Mouse (Mus musculus): ENCODE results near the gene Slc22a22.
"Not testable (repeated sequence)": the region's sequence is repeated elsewhere in the genome, so short reads cannot be mapped to it uniquely, and the experiment has no call there.

The Slc22a22 gene

DNA sequence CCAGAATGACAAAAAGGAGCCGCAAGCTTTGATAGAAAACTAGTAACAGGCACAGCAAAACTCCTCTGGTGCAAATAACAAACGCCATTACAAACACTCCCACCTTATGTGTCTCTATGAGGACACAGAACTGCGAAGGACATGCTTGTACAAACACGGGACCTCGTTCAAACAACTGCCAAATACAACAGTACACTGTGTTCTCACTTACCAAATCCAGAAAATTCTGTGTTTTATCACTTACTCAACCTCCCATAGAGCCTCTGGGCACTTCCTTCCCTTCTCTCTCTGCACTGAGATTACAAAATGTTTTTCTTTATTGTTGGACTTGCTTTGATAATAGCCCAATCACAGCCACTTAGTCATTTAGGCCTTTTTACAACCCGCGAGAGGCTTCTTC is 97.0 kb downstream of the Slc22a22 start:
- DNase-seq (ENCODE audit: low spot score), result no peak

DNA sequence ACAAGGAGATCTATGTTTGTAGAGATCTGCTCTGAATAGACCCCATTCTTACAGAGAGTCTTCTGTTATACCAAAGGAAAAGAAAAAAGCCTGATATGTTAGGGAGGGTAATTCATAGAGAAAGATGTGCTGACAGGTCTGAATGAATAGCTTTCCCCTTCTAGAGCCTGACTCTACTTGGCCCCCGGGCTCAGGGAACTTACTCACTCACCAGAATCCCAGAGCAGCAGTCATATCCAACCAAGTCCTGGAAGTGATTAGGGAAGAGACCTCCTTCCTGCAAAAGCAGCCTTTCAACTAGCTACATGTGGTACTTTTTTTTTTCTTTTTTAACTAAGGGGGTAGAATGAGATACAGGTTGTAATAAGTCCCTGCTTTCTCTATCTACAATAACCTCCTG is 111.0 kb downstream of the Slc22a22 start:
- no peak for DNase-seq (ENCODE audit: low spot score)

DNA sequence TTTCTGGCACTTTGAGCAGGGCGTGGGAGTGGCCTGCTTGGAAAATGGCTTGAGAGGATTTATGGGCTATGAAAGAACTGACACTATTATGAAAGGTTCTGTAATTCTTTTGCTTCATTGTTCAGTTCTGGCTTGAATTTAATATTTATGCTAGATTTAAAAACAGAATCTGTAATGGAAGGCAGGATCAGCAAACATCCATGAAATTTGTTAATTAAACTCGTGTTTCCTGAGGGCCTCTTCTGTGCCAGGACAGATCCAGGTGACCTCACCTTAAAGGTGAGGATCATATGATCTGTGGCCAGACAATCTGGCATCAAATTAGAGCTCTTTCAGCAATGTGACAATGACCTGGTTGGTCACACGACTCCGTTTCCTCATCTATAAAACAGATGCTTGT is 122.1 kb downstream of the Slc22a22 start:
- no peak for DNase-seq (ENCODE audit: low spot score)

DNA sequence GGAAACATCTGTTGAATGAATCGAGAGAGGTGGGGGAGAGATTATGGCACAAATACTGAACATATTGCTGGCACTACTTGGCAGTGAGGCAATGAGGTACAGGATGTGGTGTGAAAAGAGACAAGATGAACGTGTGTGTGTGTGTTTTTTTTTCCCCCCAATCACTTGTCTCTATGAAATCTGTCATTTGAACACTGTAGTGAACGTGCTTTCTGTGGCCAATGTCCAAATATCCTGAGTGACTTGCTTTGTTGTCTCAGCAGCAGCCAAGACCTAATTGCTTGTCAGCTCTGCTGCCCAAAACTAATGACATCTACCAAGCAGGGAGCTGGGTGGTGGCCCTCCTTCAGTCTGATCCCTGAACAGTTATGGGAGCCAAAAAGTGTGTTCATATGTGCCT is 136.9 kb downstream of the Slc22a22 start:
- DNase-seq (ENCODE audit: low spot score), result no peak

DNA sequence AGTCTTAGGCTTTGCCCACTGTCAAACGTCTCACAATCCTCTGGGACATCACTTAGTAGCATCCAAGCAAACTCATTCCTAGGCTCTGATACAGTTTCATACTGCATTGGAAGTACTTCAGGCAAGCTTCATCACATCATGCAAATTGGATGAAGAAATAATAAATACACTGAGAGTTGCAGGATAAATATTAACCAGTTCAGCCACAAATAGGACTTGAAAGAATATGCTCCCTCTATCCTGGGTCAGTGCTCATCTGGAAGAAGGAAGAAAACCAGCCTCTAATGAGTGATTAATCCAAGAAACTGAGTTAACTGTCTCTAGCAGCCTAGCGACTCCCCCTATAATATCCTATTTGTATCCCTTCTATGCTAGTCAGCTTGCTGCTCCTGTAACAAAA is 146.1 kb downstream of the Slc22a22 start:
- DNase-seq (ENCODE audit: low spot score), result no peak

DNA sequence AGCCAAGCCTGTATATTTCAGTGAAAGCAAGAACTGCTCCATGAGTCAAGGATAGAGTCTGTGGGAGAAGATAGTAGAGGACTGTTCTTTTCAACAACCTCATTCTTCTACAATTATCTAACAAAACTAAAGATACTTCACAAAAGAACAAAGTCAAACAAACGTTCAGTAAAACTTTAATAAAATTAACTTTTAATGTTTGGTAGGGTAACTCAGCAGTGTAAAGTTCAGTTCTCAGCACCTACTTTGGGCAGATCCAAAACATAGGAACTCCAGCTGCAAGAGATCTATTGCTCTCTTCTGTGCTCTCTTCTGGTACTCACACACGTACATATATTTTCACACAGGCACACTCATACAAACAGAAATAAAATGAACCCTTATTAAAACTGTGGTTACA is 159.4 kb downstream of the Slc22a22 start:
- DNase-seq (ENCODE audit: low spot score), result no peak

DNA sequence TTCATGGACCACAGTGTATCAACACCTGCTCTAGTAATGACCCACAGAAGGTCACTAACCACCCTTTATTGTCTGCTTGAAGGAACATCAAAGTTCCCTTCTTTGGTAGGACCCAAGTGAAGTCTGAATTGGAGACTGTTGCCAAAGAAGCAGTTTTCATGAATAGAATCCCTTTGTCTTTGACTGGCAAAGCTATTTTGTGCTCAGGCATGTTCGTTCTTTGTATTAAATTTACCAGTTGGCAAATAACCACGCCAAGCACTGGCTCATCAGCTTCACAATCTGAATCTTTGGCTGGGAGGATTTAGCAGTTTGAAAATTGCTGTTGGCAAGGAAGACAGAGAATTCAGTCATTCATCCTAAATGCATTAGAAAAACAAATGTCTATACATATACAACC is 160.9 kb downstream of the Slc22a22 start:
- DNase-seq (ENCODE audit: low spot score), result no peak

DNA sequence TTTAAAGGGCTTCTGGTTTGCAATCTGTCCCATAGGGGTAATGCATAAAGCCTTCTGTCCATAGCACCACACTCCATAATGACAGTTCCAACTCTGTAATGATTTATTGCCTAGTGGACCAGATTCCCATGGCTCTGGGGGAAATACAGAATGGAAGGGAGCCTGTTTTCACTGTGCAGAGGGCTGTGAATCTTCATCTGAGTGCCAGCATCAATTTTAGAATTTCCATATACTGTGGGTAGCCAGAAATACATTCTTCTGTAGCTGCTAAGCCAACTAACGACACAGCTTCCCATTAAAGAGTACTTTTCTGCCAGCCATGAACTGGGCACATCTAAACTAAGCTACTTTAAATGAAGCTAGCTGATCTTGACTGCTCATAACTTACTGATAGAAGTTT is 174.7 kb downstream of the Slc22a22 start:
- no peak for DNase-seq (ENCODE audit: low spot score)

DNA sequence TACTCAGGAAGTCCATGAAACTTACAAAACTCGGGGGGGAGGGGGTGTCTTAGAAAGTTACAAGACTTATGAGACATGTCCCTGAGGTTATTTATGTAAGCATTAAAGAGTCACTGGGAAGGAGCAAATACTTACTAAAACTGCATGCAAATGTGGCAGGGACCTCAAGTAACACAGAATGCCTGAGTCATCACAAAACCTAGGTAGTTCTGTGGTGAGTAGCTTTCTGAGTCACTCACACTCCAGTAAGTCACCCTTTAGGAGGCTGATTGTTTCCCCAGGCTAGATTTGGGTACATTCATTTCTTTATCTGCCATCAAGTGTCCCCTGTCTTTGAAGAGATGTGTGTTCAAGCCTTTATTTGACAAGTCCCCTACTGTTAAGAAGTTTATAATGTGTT is 198.9 kb downstream of the Slc22a22 start:
- no peak for DNase-seq (ENCODE audit: low spot score)

DNA sequence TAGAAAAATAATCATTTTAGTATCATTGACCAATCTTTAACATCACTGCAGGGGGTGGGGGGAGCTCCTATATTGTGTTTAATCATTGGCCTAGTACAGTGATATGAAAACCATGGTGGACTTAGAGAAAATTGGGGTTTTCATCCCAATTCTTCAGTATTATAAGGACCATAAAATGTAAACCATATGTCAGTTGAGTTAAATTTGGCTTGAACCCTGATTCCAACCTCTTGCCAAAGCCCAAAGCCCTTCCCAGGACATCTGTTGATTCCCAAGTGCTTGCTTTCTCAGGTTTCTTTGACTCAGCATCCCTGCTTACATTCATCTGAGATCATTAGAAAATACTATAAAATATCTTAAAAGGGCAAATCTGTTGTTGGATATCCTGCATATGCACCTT is 201.0 kb downstream of the Slc22a22 start:
- no peak for DNase-seq (ENCODE audit: low spot score)

DNA sequence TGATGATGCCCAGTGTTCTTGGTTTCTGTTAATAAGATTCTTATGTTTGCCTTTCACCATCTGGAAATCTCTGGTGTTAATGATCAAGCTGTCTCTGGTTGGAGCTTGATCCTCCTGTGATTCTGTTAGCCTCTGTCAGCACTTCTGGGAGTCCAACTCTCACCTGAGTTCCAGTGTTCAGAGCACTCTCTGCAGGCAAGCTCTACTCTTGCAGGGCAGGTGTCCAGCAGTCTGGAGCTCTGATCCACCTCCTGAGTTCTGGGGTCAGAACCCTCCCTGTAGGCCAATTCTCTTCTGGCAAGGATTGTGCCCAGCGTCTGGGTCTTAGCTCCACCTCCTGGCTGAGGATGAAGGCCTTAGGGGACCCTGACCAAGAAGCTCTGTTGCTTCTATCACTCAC is 237.4 kb downstream of the Slc22a22 start:
- DNase-seq (ENCODE audit: low spot score), result not testable (repeated sequence)

DNA sequence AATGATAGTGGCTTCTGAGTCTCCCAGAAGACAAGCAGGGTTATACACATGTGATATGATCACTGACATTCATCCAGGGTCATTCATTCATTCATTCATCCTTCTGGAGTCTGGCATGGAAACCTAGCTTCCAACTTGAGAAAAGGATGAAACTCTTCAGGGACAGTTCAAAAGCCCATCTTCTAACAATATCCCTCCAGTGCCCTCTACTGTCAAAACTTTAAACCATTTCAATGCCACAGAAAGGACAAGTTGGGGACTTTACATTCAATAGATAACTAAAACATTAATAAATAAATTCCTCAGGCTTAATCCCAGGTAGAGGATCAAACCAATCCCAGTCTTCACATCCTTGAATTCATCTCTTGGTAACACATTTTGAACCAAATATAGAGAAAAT is 247.0 kb downstream of the Slc22a22 start:
- DNase-seq (ENCODE audit: low spot score), result no peak

DNA sequence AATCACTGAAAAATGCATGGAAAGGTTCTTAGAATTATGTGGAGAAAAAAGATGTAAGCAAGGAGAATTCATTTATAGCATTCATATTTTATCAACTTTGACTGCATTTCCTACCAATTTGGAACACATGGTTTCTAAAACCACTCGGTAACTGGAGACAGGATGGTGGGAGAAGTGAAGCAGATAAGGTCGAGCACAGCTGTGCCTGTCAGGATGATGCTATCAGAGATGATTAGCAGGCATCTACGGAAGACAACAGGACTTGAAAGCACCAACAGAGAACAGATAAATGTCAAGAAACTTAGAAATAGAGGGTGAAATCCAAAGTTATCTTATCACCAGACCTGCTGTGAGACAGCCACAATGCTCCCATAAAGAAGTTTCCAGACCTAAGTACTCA is 272.1 kb downstream of the Slc22a22 start:
- no peak for DNase-seq (ENCODE audit: low spot score)

DNA sequence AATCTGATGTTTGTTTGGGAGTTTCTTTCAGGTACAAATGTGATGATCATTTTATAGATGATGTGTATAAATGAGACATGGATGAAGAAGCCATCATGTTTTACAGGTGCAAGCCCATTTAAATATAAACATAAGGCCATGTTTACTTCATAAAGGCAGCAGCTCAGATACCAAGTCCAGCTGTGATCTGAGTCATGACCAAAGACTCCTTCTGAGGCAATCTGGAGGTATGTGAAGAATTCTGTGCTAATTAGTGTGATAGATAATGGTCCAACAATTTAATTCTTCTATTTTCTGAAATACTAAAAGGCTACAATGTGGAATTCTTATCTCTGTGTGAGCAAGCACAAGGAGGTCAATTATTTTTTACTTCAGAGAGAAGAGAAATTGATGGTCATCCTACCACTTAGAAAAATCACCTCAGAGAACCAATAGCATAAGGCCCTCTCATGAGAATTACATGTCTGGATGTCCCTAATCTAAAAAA is 272.9 kb downstream of the Slc22a22 start:
- DNase-seq (ENCODE audit: low spot score), result no peak

All from ovary, postnatal 10 days (tissue).